Mouse (Mus musculus) intestine, embryonic 14.5 days (tissue): ENCODE data around the gene Ggcx. TPM values are rescaled to one million over a fixed set of nuclear protein-coding genes. Genes with fewer than 3 reads are reported as not detected.

Experiments used
- ATAC-seq: fragments of 200-750 bp; cut with Nextera tagmentation; replicated peaks from 2 replicates; pipeline ENCODE4 v1.8.0; 2017; ENCODE audit warnings: low read depth, moderate number of reproducible peaks, moderate TSS enrichment, moderate library complexity; ENCODE audit not compliant: low FRiP score, low TSS enrichment
- DNase-seq: peaks from one replicate; pipeline ENCODE4 v3.0.0-alpha.2; 2018; ENCODE audit warnings: low spot score
- H3K27ac ChIP-seq: fragments of 300-500 bp; sonication (generic); 2 replicates; pipeline ENCODE4 v1.5.1; 2014; ENCODE audit warnings: low read depth, mild to moderate bottlenecking, control low read depth
- H3K27me3 ChIP-seq: fragments of 300-500 bp; sonication (generic); replicated peaks from 2 replicates; pipeline ENCODE4 v1.6.1; 2014; ENCODE audit warnings: low read length, control low read depth; ENCODE audit not compliant: control insufficient read depth, insufficient read depth
- H3K36me3 ChIP-seq: fragments of 300-500 bp; sonication (generic); 2 replicates; pipeline ENCODE4 v1.6.1; 2014; ENCODE audit warnings: low read length, control low read depth; ENCODE audit not compliant: control insufficient read depth, insufficient read depth
- H3K4me1 ChIP-seq: fragments of 300-500 bp; sonication (generic); replicated peaks from 2 replicates; pipeline ENCODE4 v1.6.1; 2014; ENCODE audit warnings: low read length, control low read depth, mixed read lengths; ENCODE audit not compliant: control insufficient read depth, insufficient read depth
- H3K4me2 ChIP-seq: fragments of 300-500 bp; sonication (generic); 2 replicates; pipeline ENCODE4 v1.6.1; 2014; ENCODE audit warnings: low read length
- H3K4me3 ChIP-seq: fragments of 300-500 bp; sonication (generic); 2 replicates; pipeline ENCODE4 v1.5.1; 2014; ENCODE audit warnings: low read depth, low read length, control low read depth, mixed read lengths
- H3K9ac ChIP-seq: fragments of 300-500 bp; sonication (generic); 2 replicates; pipeline ENCODE4 v1.6.1; 2014; ENCODE audit warnings: mild to moderate bottlenecking, low read length
- H3K9me3 ChIP-seq: fragments of 300-500 bp; sonication (generic); 2 replicates; pipeline ENCODE4 v1.6.1; 2016; ENCODE audit warnings: low read length, control low read depth; ENCODE audit not compliant: control insufficient read depth
- WGBS: fragments of 180-500 bp; shearing (Covaris S2); extraction: QIAGEN DNeasy Blood & Tissue Kit; methylation state at CpG from one replicate; pipeline ENCODE4 v1.1.7; 2014; 5-methylcytosine and 5-hydroxymethylcytosine counted together
- polyA plus RNA-seq: library from polyadenylated mRNA; unstranded; fragments of >200 nt; fragmentation: Nextera tagmentation; extraction: Ambion mirVana; gene quantifications from 2 replicates; pipeline ENCODE4 v1.2.1, GENCODE M21; 2014

The Ggcx gene
- polyA plus RNA-seq, 1 experiment from 2014 or later = 12.8 TPM

DNA sequence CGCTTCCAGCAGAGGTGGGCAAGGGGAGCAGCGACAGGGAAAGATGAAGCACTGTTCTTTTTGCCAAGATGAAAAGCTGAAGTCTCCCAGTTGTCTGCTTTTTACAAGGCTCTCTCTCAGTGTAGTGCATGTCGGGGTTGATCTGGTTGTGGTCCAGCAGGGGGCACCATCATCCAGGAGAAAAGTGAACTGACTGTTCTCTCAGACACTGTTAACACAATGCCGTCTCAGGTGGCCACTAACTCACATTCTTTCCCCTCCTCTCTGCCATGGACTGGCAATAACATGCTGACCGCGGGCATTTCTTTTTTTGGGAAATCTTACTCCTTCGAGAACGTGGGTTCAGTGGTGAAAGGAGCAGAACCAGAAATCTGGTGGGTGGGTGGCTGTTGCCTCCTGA is 13.9 kb downstream of the Ggcx start:
- no peak overlapping the region for H3K27ac ChIP-seq
- H3K27me3 ChIP-seq = no peaks in the 10 kb centered on the region
- no peak overlapping the region for H3K4me3 ChIP-seq
- no peak overlapping the region for H3K9ac ChIP-seq
- no peaks in the 10 kb centered on the region for H3K9me3 ChIP-seq
- H3K36me3 ChIP-seq = peaks cover 92% of the 10 kb centered on the region
- H3K4me1 ChIP-seq = no peaks in the 10 kb centered on the region
- peak; percentile 66; the same call in 1 of the 2 replicates for ATAC-seq
- no peak overlapping the region for H3K4me2 ChIP-seq
- DNase-seq = peak; percentile 83
- 34% methylated on average over 8 of the region's 8 CpGs for WGBS

DNA sequence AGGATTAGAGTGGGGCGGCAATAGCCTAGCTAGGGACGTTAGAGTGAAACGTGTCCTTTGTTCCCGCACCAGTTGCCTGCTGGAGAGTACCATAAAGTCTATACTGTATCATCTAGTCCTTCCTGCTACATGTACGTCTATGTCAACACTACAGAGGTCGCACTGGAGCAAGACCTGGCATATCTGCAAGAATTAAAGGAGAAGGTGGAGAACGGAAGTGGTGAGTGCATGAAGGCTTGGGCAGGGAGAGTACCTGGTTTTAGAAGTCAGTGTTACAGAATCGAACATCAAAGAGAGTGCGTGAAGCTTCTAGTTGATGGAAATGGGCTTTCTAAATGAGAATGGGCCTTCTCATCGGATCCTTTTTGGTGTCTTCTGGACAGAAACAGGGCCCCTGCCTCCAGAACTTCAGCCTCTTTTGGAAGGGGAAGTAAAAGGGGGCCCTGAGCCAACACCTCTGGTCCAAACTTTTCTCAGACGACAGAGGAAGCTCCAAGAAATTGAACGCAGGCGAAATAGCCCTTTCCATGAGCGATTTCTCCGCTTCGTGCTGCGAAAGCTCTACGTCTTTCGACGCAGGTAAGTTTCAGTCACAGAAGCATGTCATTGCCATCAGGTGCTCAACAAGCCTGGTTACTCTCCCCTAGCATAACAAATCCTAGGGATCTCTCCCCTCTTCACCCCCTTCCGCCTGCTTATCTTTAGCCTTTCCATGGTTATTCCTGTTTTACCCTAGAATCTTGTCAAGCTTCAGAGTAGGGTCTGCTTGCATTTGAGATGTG is 15.1 kb downstream of the Ggcx start:
- Histone ChIP-seq H3K4me2 (no peak overlapping the region), H3K27ac (no peak overlapping the region), H3K4me1 (no peaks in the 10 kb centered on the region), H3K36me3 (peaks cover 92% of the 10 kb centered on the region), H3K9me3 (no peaks in the 10 kb centered on the region), H3K4me3 (no peak overlapping the region), H3K9ac (no peak overlapping the region), H3K27me3 (no peaks in the 10 kb centered on the region)
- WGBS = 86% methylated on average over 21 of the region's 21 CpGs
- DNase-seq = no peak
- ATAC-seq = no peak

DNA sequence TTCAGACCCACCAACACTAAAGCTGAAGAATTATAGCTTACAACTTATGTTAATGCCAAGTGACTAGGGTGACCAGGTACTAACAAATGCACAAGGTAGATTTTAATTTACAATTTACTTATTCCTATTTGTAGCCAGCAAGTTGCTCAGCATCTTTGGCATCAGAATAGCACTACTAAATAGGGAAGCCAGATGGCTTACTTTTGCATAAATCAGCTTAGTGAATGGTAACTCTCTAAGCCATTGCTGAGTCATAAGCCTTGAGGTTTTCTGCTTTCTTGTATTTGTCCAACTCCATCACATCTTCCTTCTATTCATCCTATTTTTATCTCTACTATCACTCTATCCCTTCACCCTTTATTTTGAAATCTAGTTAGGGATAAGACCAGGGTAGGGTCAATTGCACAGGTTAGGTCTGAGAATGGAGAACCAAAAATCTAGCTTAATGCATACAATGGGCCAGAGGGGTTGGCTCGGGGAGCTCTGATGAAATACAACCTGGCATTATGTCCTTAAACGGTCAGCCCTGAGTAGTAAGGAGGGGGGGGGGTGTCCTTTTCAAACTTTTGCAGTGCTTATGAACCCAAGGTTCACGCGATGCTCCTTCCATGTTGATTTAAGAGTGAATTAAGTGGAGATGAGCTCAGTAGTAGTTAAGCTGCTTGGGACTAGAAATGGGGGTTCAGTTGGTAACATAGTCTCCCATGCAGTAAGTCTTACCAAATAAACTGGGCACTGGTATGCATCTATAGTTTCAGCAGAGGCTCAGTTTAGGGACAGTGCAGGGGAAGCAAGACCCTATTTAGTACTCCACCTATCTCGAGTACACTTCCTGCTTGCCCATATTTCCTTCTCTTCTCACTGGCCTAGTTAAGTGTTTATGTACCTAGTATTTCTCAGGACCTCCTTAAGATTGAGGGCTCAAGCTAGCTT is 17.1 kb downstream of the Ggcx start:
- DNase-seq (no peak), ATAC-seq (peak; percentile 36)
- H3K27ac ChIP-seq = no peak overlapping the region
- H3K27me3 ChIP-seq = no peaks in the 10 kb centered on the region
- no peak overlapping the region for H3K4me2 ChIP-seq
- no peaks in the 10 kb centered on the region for H3K9me3 ChIP-seq
- WGBS = 43% methylated on average over 5 of the region's 5 CpGs
- H3K9ac ChIP-seq = no peak overlapping the region
- H3K36me3 ChIP-seq = peaks cover 92% of the 10 kb centered on the region
- H3K4me1 ChIP-seq = no peaks in the 10 kb centered on the region
- H3K4me3 ChIP-seq = no peak overlapping the region

DNA sequence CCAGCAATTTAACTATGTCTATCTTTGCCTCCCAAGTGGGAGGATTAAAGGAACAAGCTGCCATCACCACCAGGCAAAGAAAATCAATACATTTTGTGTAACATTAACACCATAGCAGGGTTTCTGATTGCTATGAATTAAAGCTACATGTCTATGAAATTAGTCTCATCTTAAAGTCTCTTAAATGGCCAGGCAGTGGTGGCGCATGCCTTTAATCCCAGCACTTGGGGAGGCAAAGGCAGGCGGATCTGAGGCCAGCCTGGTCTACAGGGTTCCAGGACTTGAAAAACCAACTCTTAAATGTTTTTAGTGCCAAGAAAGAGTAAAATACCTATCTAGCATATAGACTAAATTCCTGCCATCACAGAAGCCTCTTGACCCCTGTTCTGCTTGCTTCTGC is 18.0 kb downstream of the Ggcx start:
- WGBS = 90% methylated on average over 2 of the region's 2 CpGs
- no peak overlapping the region for H3K27ac ChIP-seq
- no peak overlapping the region for H3K9ac ChIP-seq
- H3K4me2 ChIP-seq = no peak overlapping the region
- no peaks in the 10 kb centered on the region for H3K27me3 ChIP-seq
- H3K4me3 ChIP-seq = no peak overlapping the region
- H3K36me3 ChIP-seq = peaks cover 95% of the 10 kb centered on the region
- no peaks in the 10 kb centered on the region for H3K9me3 ChIP-seq
- no peak for ATAC-seq
- no peak for DNase-seq
- peaks cover 8% of the 10 kb centered on the region for H3K4me1 ChIP-seq

DNA sequence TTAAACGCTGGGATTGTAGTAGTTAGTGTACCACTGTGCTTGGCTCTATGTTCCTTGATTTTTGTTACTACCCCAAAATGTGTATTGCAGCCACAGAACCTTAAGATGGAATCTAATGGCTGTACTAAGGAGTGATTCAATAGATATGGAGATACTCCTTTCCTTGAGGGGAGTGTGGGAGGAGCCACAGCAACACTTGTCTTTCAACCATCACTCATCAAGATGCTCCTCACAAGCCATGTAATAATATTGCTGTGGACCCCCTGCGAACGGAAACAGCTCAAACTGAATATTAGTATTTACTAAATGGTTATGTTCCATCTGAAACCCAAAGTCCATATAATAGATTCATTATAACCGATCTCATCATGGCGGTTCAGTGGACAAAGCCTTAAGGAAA is 24.1 kb downstream of the Ggcx start:
- H3K9ac ChIP-seq = peak overlapping the region; percentile 100
- no peak for DNase-seq
- H3K9me3 ChIP-seq = no peaks in the 10 kb centered on the region
- H3K27ac ChIP-seq = peak overlapping the region; percentile 99
- peak overlapping the region; percentile 99 for H3K4me2 ChIP-seq
- H3K4me1 ChIP-seq = peaks cover 25% of the 10 kb centered on the region
- peaks cover 50% of the 10 kb centered on the region for H3K36me3 ChIP-seq
- H3K27me3 ChIP-seq = no peaks in the 10 kb centered on the region
- WGBS = 2% methylated on average over 5 of the region's 5 CpGs
- peak overlapping the region; percentile 98 for H3K4me3 ChIP-seq
- no peak for ATAC-seq

DNA sequence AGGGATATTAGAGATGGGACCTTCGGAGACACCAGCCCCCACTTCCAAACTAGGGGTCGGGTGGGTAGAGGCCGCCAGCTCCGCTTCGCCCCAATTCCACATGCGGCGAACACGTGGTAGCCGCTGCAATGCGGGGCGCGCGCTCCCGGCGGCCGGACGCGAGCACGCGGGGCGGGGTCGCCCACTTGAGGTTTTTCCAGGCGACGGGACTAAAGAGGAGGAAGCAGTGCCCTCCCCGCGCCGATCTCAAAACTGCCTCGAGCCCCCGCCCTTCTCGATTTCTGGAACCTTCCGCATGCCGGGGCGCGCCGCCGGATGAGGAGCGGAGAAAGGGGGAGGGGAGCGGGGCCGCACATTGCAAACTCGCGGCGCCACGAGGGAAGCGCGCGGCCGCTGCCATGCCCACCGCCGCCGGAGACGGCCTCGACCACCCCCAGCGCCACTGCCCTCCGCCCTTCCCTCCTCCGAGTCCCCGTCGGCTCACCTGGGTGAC is 24.8 kb downstream of the Ggcx start:
- H3K4me3 ChIP-seq = peak overlapping the region; percentile 98
- ATAC-seq = peak; percentile 30
- peaks cover 43% of the 10 kb centered on the region for H3K36me3 ChIP-seq
- H3K4me2 ChIP-seq = peak overlapping the region; percentile 99
- H3K9me3 ChIP-seq = no peaks in the 10 kb centered on the region
- H3K27ac ChIP-seq = peak overlapping the region; percentile 99
- DNase-seq = peak; percentile 91
- H3K9ac ChIP-seq = peak overlapping the region; percentile 100
- under 1% methylated on average over 57 of the region's 57 CpGs for WGBS
- peaks cover 25% of the 10 kb centered on the region for H3K4me1 ChIP-seq
- no peaks in the 10 kb centered on the region for H3K27me3 ChIP-seq

DNA sequence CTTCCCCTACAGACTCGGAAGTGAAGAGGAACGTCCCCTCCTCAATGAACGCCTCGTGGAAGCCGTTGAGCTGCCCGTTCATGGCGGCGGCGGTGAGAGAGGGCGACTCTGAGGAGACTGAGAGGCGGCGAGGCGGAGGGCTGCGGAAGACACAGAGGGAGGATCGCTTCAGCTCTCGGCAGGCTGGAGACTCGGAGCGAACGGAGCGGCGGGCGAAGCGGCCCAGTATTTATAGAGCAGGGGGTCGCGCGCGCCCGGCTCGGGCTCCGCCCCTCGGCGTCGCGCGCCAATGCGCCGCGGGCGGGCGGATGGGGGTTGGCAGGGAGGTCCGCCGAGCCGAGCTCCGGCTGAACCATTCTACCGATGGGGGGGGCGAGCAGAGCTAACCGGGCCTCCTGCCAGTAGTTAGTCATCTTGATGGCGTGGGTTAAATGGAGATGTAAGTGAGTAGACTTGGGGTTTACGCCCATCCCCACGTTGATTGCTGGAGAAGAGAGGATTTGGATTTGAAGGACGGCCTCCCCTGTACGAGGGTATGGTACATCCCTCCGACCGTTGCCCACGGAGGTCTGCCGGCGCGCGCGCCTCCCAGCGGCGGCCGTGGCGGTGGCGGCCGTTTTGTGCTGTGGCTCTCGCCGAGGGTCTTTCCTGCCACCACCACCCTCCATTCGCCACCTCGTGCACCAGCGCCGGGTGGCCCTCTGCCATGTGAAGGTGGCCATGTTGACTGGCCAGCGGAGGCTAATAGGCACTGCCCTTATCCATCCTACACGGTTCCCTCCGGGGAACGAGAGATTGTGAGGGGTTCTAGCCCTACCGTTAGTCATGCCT is 25.5 kb downstream of the Ggcx start, which contains the start of gene Mat2a:
Gene Mat2a (minus strand): TSS at position 204 of the 831 bp plus-strand sequence.
- Histone ChIP-seq H3K27ac (peak within 1 kb of the TSS; percentile 99), H3K4me3 (peak within 1 kb of the TSS; percentile 98), H3K27me3 (no peaks in the 10 kb centered on the region), H3K9ac (peak within 1 kb of the TSS; percentile 100), H3K36me3 (peaks cover 38% of the 10 kb centered on the region), H3K9me3 (no peaks in the 10 kb centered on the region), H3K4me1 (peaks cover 25% of the 10 kb centered on the region), H3K4me2 (peak within 1 kb of the TSS; percentile 99)
- peak; percentile 98 for DNase-seq
- under 1% methylated on average over 63 of the region's 77 CpGs for WGBS
- peak; percentile 90 for ATAC-seq
